Mouse (Mus musculus) heart, adult 2 months (tissue): ENCODE measurements at regions not wholly inside any gene's neighbourhood (a gene's known extent, or its start where the extent isn't known, plus 50 kb on each side); places are given as distances from the start of the nearest gene placed in this dataset.

ENCODE experiments used
- DNase-seq, 2 experiments: peaks; one replicate each; pipeline ENCODE4 v3.0.0; 2021
- H3K27ac ChIP-seq: fragments of 200-600 bp; 2 replicates; pipeline ENCODE4 v1.8.1; 2022
- H3K27me3 ChIP-seq: fragments of 200-500 bp; 2 replicates; pipeline ENCODE4 v1.6.1; 2012; ENCODE audit warnings: mild to moderate bottlenecking, low read length, inconsistent platforms, mixed read lengths; ENCODE audit not compliant: control insufficient read depth, insufficient read depth
- H3K36me3 ChIP-seq: fragments of 200-500 bp; 2 replicates; pipeline ENCODE4 v1.6.1; 2012; ENCODE audit warnings: low read length, inconsistent platforms; ENCODE audit not compliant: control insufficient read depth, insufficient read depth
- H3K4me1 ChIP-seq: fragments of 200-500 bp; 2 replicates; pipeline ENCODE4 v1.6.1; 2011; ENCODE audit warnings: low read length; ENCODE audit not compliant: control insufficient read depth, insufficient read depth
- H3K4me3 ChIP-seq: fragments of 200-600 bp; 2 replicates; pipeline ENCODE4 v1.8.1; 2022
- H3K79me2 ChIP-seq: fragments of 200-500 bp; replicated peaks from 2 replicates; pipeline ENCODE4 v1.6.1; 2012; ENCODE audit warnings: mild to moderate bottlenecking, inconsistent platforms, low read length, moderate library complexity, mixed read lengths; ENCODE audit not compliant: control insufficient read depth, insufficient read depth
- H3K9ac ChIP-seq: fragments of 200-500 bp; 2 replicates; pipeline ENCODE4 v1.6.1; 2012; ENCODE audit warnings: low read depth, mild to moderate bottlenecking, control low read depth, inconsistent platforms, low read length, mixed read lengths
- CTCF ChIP-seq: fragments of 200-600 bp; IDR thresholded peaks from 2 replicates; pipeline ENCODE4 v1.8.1; 2022; ENCODE audit warnings: antibody characterized with exemption, mild to moderate bottlenecking, moderate library complexity
- EP300 ChIP-seq: fragments of 200-500 bp; IDR thresholded peaks from 2 replicates; pipeline ENCODE4 v1.6.1; 2011; ENCODE audit warnings: low read depth, low read length, control low read depth; ENCODE audit not compliant: insufficient read depth
- POLR2A ChIP-seq: fragments of 200-500 bp; IDR thresholded peaks from 2 replicates; pipeline ENCODE4 v1.6.1; 2011; ENCODE audit warnings: mild to moderate bottlenecking, low read depth, low read length, control low read depth; ENCODE audit not compliant: insufficient read depth
- WGBS: fragments of 180-500 bp; shearing (Covaris S2); methylation state at CpG from one replicate; pipeline ENCODE4 v1.1.7; 2018; 5-methylcytosine and 5-hydroxymethylcytosine counted together
- intact Hi-C: fragments of 180-260 bp; cut with DNase I; formaldehyde crosslinking; loops from one replicate; pipeline ENCODE4 v1.15.1; 2025

DNA sequence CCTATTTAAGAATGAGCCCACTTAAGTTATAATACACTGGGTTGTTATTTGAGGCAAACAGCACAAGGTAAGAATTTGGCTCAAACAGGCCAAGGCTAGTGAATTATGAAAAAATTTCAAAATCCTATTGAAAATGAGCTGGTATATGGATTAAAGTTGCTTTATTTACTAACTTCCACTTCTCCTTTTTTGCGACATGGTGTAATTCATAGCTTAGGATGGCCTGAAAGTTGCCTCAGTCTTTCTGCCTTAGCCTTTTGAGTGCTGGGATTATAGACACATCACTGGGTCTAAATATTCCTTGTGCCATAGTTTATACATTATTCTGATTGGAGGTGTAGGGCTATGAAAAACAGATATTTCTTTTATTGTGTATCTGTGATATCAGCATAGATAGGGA is 81.9 kb downstream of the Edem1 start:
- Histone ChIP-seq H3K79me2 (no peaks in the 10 kb centered on the region), H3K9ac (no peak overlapping the region), H3K36me3 (no peaks in the 10 kb centered on the region), H3K4me3 (no peak overlapping the region), H3K27ac (no peak overlapping the region), H3K4me1 (peaks cover 1% of the 10 kb centered on the region; the same call in 1 of the 2 replicates), H3K27me3 (no peaks in the 10 kb centered on the region)
- 79% methylated on average over 1 of the region's 1 CpGs for WGBS
- intact Hi-C loops: no loop called here
- DNase-seq: no peak
- no peak for TF ChIP-seq EP300
- TF ChIP-seq CTCF: no peak

DNA sequence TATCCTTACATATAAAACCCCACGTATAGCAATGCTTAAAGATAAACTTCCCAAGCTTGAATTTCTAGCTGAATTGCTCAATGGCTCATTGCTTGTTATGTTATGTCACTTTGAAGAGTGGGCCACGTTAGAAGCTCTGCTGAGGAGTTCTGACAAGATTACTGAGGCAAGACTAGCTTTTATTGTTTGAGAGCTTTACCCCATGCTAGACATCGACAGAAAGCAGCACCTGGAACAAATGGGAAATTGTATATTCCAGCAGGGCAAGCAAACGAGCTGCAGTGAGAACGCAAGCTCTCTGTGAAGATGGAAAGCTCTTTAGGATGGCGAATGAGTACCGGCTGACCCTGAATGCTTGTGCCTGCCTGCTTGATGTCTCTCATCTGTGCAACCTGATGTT is 84.1 kb downstream of the Edem1 start:
- Histone ChIP-seq H3K9ac (no peak overlapping the region), H3K4me1 (peaks cover 1% of the 10 kb centered on the region; the same call in 1 of the 2 replicates), H3K27me3 (no peaks in the 10 kb centered on the region), H3K27ac (no peak overlapping the region), H3K36me3 (no peaks in the 10 kb centered on the region), H3K79me2 (no peaks in the 10 kb centered on the region), H3K4me3 (no peak overlapping the region)
- intact Hi-C loops: no loop called here
- WGBS: 64% methylated on average over 7 of the region's 7 CpGs
- TF ChIP-seq POLR2A: no peak
- no peak for TF ChIP-seq CTCF
- no peak for TF ChIP-seq EP300
- no peak for DNase-seq

DNA sequence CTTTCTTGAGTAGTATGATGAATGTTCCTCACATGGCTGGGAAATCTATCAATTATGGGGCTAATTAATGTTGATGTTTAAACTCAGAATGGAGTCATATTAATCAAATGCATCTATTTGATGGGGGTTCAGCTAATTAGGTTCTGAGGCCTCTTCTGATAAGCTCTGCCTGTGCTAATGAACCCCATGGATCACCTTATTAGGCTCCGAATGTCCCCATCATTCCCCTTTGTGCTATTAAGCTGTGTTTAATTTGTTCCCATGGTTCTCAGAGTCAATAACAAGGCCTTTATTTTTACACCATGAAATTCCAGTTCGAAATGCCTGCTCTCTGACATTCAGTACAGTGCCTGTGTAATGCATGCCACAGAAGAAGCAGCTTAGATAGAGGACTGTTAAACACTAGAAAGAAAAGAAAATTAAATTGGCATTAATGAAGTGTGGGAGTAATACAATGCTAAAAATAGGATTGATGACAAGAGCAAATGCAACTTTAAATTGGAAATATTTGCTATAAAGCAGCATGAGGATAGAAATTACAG is 91.0 kb downstream of the Edem1 start:
- Histone ChIP-seq H3K4me1 (no peaks in the 10 kb centered on the region), H3K4me3 (no peak overlapping the region), H3K36me3 (no peaks in the 10 kb centered on the region), H3K79me2 (no peaks in the 10 kb centered on the region), H3K27ac (no peak overlapping the region), H3K27me3 (no peaks in the 10 kb centered on the region), H3K9ac (no peak overlapping the region)
- intact Hi-C loops: no loop called here
- TF ChIP-seq POLR2A (no peak), CTCF (no peak), EP300 (no peak)
- WGBS: 45% methylated on average over 2 of the region's 2 CpGs
- DNase-seq: no peak

DNA sequence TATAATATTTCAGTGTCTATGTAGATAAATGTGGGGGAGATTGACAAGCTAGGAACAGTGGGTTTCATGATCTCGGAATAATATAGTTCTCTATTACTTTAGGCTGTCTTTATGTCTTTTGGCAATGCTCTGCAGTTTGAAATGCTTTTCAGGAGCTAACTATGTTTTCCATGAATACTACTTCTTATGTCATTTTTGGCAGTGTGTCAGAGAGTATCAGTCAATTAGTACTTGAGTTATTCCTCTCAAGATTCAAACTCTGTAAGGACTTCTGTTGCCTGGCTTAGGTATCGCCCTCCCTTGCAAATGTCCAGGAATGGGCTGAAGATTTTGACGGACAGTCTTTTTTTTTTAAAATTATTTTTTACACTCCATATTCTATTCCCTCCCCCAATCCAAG is 92.7 kb downstream of the Edem1 start:
- Histone ChIP-seq H3K9ac (no peak overlapping the region), H3K27me3 (no peaks in the 10 kb centered on the region), H3K4me3 (no peak overlapping the region), H3K36me3 (no peaks in the 10 kb centered on the region), H3K4me1 (no peaks in the 10 kb centered on the region), H3K27ac (no peak overlapping the region), H3K79me2 (no peaks in the 10 kb centered on the region)
- intact Hi-C loops: no loop called here
- TF ChIP-seq CTCF: no peak
- no peak for TF ChIP-seq POLR2A
- TF ChIP-seq EP300: no peak
- DNase-seq: no peak
- 88% methylated on average over 3 of the region's 3 CpGs for WGBS

DNA sequence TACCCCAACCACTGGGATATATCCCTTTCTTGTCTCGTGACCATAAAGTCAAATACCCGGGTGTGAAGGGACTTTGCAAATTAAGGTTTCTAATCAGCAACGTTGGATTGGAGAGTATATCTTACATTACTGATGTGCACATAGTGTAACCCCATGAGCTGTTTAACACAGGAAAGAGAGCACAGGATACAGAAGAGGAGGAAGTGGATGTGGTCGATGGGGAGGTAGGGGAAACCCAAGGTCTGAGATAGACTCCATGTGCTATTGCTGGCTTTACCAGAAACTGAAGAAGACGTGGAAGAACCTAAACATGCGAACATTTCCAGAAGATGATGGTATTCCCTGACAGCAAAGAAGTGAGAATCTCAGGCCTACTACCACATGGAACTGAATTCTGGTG is 94.1 kb downstream of the Edem1 start:
- no peaks in the 10 kb centered on the region for H3K79me2 ChIP-seq
- H3K9ac ChIP-seq: no peak overlapping the region
- intact Hi-C loops: no loop called here
- H3K4me3 ChIP-seq: no peak overlapping the region
- no peak for DNase-seq
- no peaks in the 10 kb centered on the region for H3K27me3 ChIP-seq
- no peak overlapping the region for H3K27ac ChIP-seq
- no peaks in the 10 kb centered on the region for H3K4me1 ChIP-seq
- H3K36me3 ChIP-seq: no peaks in the 10 kb centered on the region
- TF ChIP-seq EP300 (no peak), POLR2A (no peak), CTCF (no peak)
- WGBS: 61% methylated on average over 6 of the region's 6 CpGs

DNA sequence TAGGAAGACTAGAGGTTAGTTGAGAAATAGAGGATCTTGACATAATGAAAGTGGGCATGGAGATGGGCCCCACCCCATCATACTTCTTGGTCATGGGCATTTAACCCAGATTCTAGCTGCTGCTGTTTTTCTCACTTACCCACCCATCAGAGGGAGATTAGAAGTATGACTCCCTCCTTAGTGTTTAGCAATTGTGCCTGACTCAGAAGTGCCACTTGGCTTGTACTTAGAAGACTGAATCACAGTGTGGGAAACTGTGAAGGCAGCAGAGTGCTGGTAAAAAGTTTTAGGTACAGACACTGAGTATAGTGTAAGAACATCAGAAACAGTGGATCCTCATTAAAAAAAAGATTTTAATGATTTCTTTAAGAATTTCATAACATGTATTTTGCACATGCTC is 100.5 kb downstream of the Edem1 start:
- Histone ChIP-seq H3K4me3 (no peak overlapping the region), H3K9ac (no peak overlapping the region), H3K79me2 (no peaks in the 10 kb centered on the region), H3K4me1 (no peaks in the 10 kb centered on the region; the same call in 1 of the 2 replicates), H3K36me3 (no peaks in the 10 kb centered on the region; the same call in 1 of the 2 replicates), H3K27me3 (no peaks in the 10 kb centered on the region), H3K27ac (peak overlapping the region; percentile 72)
- TF ChIP-seq POLR2A (no peak), CTCF (no peak), EP300 (no peak)
- DNase-seq: no peak
- intact Hi-C loops: no loop called here
